Mouse (Mus musculus) G1E (cell line): ENCODE measurements at regions not wholly inside any gene's neighbourhood (a gene's known extent, or its start where the extent isn't known, plus 50 kb on each side); places are given as distances from the start of the nearest gene placed in this dataset.

ENCODE experiments used
- ATAC-seq: 2 replicates; pipeline ENCODE4 v1.8.0; 2016; ENCODE audit warnings: mild to moderate bottlenecking; ENCODE audit not compliant: insufficient number of reproducible peaks, poor library complexity, low FRiP score, severe bottlenecking; ENCODE audit errors: extremely low read depth
- DNase-seq: peaks from one replicate; pipeline ENCODE4 v3.0.0; 2012; ENCODE audit warnings: low spot score
- H3K27me3 ChIP-seq: 2 replicates; pipeline ENCODE4 v1.6.1; 2012; ENCODE audit warnings: mild to moderate bottlenecking, low read length, inconsistent platforms; ENCODE audit not compliant: insufficient read depth
- H3K36me3 ChIP-seq: replicated peaks from 2 replicates; pipeline ENCODE3; 2012; ENCODE audit warnings: mild to moderate bottlenecking, inconsistent platforms
- H3K4me1 ChIP-seq: 2 replicates; pipeline ENCODE4 v1.6.1; 2012; ENCODE audit warnings: low read depth, low read length, inconsistent platforms, mixed read lengths; ENCODE audit not compliant: insufficient read depth
- H3K4me3 ChIP-seq: 2 replicates; pipeline ENCODE4 v1.5.1; 2012; ENCODE audit warnings: low read depth, mild to moderate bottlenecking, inconsistent platforms, low read length, moderate library complexity, mixed read lengths
- H3K9me3 ChIP-seq: replicated peaks from 2 replicates; pipeline ENCODE4 v1.6.1; 2012; ENCODE audit warnings: inconsistent platforms
- CTCF ChIP-seq: IDR thresholded peaks from 2 replicates; pipeline ENCODE4 v1.5.1; 2012; ENCODE audit warnings: low read depth, low read length, inconsistent platforms, mixed read lengths
- GATA1 ChIP-seq: IDR thresholded peaks from 2 replicates; pipeline ENCODE4 v1.6.1; 2012; ENCODE audit warnings: borderline replicate concordance, low read length, inconsistent platforms, mixed read lengths
- GATA2 ChIP-seq: IDR thresholded peaks from 2 replicates; pipeline ENCODE4 v1.6.1; 2012; ENCODE audit warnings: low read depth, low read length, inconsistent platforms, borderline replicate concordance
- POLR2AphosphoS5 ChIP-seq: IDR thresholded peaks from 2 replicates; pipeline ENCODE4 v1.6.1; 2012; ENCODE audit warnings: low read depth, low read length, inconsistent platforms; ENCODE audit not compliant: insufficient replicate concordance
- TAL1 ChIP-seq: conservative IDR thresholded peaks from 2 replicates; pipeline ENCODE4 v1.6.1; 2012; ENCODE audit warnings: low read depth, low read length, inconsistent platforms, mixed read lengths

GRCm38 (mm10) chr9:23150338-23150737, 72.5 kb upstream of the Bmper start:
- TF ChIP-seq TAL1 (no peak), POLR2AphosphoS5 (no peak), CTCF (no peak), GATA2 (no peak), GATA1 (no peak)
- ATAC-seq (no peak), DNase-seq (no peak)
- Histone ChIP-seq H3K9me3 (no peaks in the 10 kb centered on the region), H3K4me1 (no peaks in the 10 kb centered on the region), H3K4me3 (no peak overlapping the region), H3K27me3 (0 out of 2 replicates have a peak, but pooled peaks cover 3% of the 10 kb centered on the region), H3K36me3 (no peaks in the 10 kb centered on the region)

GRCm38 (mm10) chr9:23150874-23151273, 72.0 kb upstream of the Bmper start:
- ATAC-seq, result no peak
- TF ChIP-seq TAL1, result no peak
- H3K4me3 ChIP-seq, result no peak overlapping the region
- no peaks in the 10 kb centered on the region for H3K9me3 ChIP-seq
- no peak for DNase-seq
- no peaks in the 10 kb centered on the region for H3K36me3 ChIP-seq
- no peaks in the 10 kb centered on the region for H3K4me1 ChIP-seq
- H3K27me3 ChIP-seq, result 0 out of 2 replicates have a peak, but pooled peaks cover 3% of the 10 kb centered on the region

GRCm38 (mm10) chr9:23151953-23152490, 70.9 kb upstream of the Bmper start:
- H3K36me3 ChIP-seq, result no peaks in the 10 kb centered on the region
- DNase-seq (no peak), ATAC-seq (no peak)
- 0 out of 2 replicates have a peak, but pooled peaks cover 3% of the 10 kb centered on the region for H3K27me3 ChIP-seq
- no peaks in the 10 kb centered on the region for H3K9me3 ChIP-seq
- H3K4me3 ChIP-seq, result no peak overlapping the region
- TF ChIP-seq POLR2AphosphoS5, result no peak
- TF ChIP-seq CTCF, result no peak
- no peak for TF ChIP-seq GATA1
- TF ChIP-seq TAL1, result no peak
- no peak for TF ChIP-seq GATA2
- no peaks in the 10 kb centered on the region for H3K4me1 ChIP-seq

- Histone ChIP-seq H3K36me3 (no peaks in the 10 kb centered on the region), H3K4me1 (no peaks in the 10 kb centered on the region), H3K4me3 (no peak overlapping the region), H3K27me3 (no peaks in the 10 kb centered on the region), H3K9me3 (no peaks in the 10 kb centered on the region)
- TF ChIP-seq TAL1 (no peak), CTCF (no peak), GATA1 (no peak), POLR2AphosphoS5 (no peak), GATA2 (no peak)
- ATAC-seq (no peak), DNase-seq (no peak)
Observed at GRCm38 (mm10) chr9:23156820-23157570, 65.9 kb upstream of the Bmper start.

GRCm38 (mm10) chr9:23158499-23158898, 64.4 kb upstream of the Bmper start:
- Histone ChIP-seq H3K9me3 (no peaks in the 10 kb centered on the region), H3K27me3 (no peaks in the 10 kb centered on the region), H3K4me3 (no peak overlapping the region), H3K36me3 (no peaks in the 10 kb centered on the region), H3K4me1 (no peaks in the 10 kb centered on the region)
- TF ChIP-seq TAL1 (no peak), GATA1 (no peak), GATA2 (no peak), POLR2AphosphoS5 (no peak), CTCF (no peak)
- DNase-seq (no peak), ATAC-seq (no peak)

GRCm38 (mm10) chr9:23161346-23161745, 61.5 kb upstream of the Bmper start:
- H3K27me3 ChIP-seq, result no peaks in the 10 kb centered on the region
- DNase-seq (no peak), ATAC-seq (no peak)
- TF ChIP-seq GATA2 (no peak), GATA1 (no peak), CTCF (no peak), TAL1 (no peak), POLR2AphosphoS5 (no peak)
- no peaks in the 10 kb centered on the region for H3K36me3 ChIP-seq
- no peaks in the 10 kb centered on the region for H3K9me3 ChIP-seq
- H3K4me1 ChIP-seq, result no peaks in the 10 kb centered on the region
- no peak overlapping the region for H3K4me3 ChIP-seq
